Mouse (Mus musculus) cerebellum, adult 2 months (tissue): Measurements from ENCODE around the gene Cort.

Experiments
- CTCF ChIP-seq: fragments of 200-500 bp; IDR thresholded peaks from 2 replicates; pipeline ENCODE4 v1.5.1; 2011; ENCODE audit warnings: low read depth, mild to moderate bottlenecking, control low read depth, low read length, moderate library complexity, borderline replicate concordance; ENCODE audit not compliant: insufficient read depth
- POLR2A ChIP-seq: fragments of 200-500 bp; IDR thresholded peaks from 2 replicates; pipeline ENCODE4 v1.6.1; 2011; ENCODE audit warnings: low read length, control low read depth, borderline replicate concordance; ENCODE audit not compliant: insufficient read depth

- TF ChIP-seq POLR2A (no peak), CTCF (no peak)
Measured at GRCm38 (mm10) chr4:149133395-149133794, 6.8 kb upstream of the Cort start.
